Mouse (Mus musculus) kidney, postnatal 0 days (tissue): ENCODE results near the gene Gm9573. TPM values are rescaled to one million over a fixed set of nuclear protein-coding genes. Genes with fewer than 3 reads are reported as not detected.

Experiments used
- ATAC-seq: fragments of 200-750 bp; cut with Nextera tagmentation; replicated peaks from 2 replicates; pipeline ENCODE4 v1.8.0; 2017; ENCODE audit warnings: low read depth, moderate number of reproducible peaks, moderate TSS enrichment, moderate library complexity; ENCODE audit not compliant: low FRiP score
- DNase-seq: peaks from one replicate; pipeline ENCODE4 v3.0.0-alpha.2; 2016; ENCODE audit warnings: low spot score
- H3K27ac ChIP-seq: fragments of 300-500 bp; sonication (generic); 2 replicates; pipeline ENCODE4 v1.5.1; 2014; ENCODE audit warnings: mild to moderate bottlenecking
- H3K27me3 ChIP-seq: fragments of 300-500 bp; sonication (generic); 2 replicates; pipeline ENCODE4 v1.6.1; 2014; ENCODE audit warnings: low read length, mixed read lengths; ENCODE audit not compliant: insufficient read depth
- H3K36me3 ChIP-seq: fragments of 300-500 bp; sonication (generic); 2 replicates; pipeline ENCODE4 v1.6.1; 2014; ENCODE audit warnings: low read length, mixed read lengths; ENCODE audit not compliant: insufficient read depth
- H3K4me1 ChIP-seq: fragments of 300-500 bp; sonication (generic); replicated peaks from 2 replicates; pipeline ENCODE4 v1.6.1; 2014; ENCODE audit warnings: antibody characterized with exemption, low read length, mixed read lengths; ENCODE audit not compliant: insufficient read depth
- H3K4me2 ChIP-seq: fragments of 300-500 bp; sonication (generic); 2 replicates; pipeline ENCODE4 v1.6.1; 2014; ENCODE audit warnings: mild to moderate bottlenecking, low read length, moderate library complexity, mixed read lengths
- H3K4me3 ChIP-seq: fragments of 300-500 bp; sonication (generic); replicated peaks from 2 replicates; pipeline ENCODE4 v1.5.1; 2014; ENCODE audit warnings: low read depth, low read length
- H3K9ac ChIP-seq: fragments of 300-500 bp; sonication (generic); 2 replicates; pipeline ENCODE4 v1.6.1; 2014; ENCODE audit warnings: low read depth, low read length
- H3K9me3 ChIP-seq: fragments of 300-500 bp; sonication (generic); replicated peaks from 2 replicates; pipeline ENCODE4 v1.6.1; 2016; ENCODE audit warnings: low read length, inconsistent platforms, mixed read lengths
- CTCF ChIP-seq: IDR thresholded peaks from 2 replicates; pipeline ENCODE4 v1.5.1; 2016; ENCODE audit warnings: antibody characterized with exemption, low read depth, mild to moderate bottlenecking, moderate library complexity
- whole genome bisulfite sequencing: fragments of 180-500 bp; shearing (Covaris S2); extraction: QIAGEN DNeasy Blood & Tissue Kit; methylation state at CpG from one replicate; pipeline ENCODE4 v1.1.7; 2014; 5-methylcytosine and 5-hydroxymethylcytosine counted together
- polyA plus RNA-seq: library from polyadenylated mRNA; unstranded; fragments of >200 nt; fragmentation: Nextera tagmentation; extraction: Ambion mirVana; gene quantifications from 2 replicates; pipeline ENCODE4 v1.2.1, GENCODE M21; 2015

Gene Gm9573
- polyA plus RNA-seq, 1 experiment from 2014 or later = not detected

DNA sequence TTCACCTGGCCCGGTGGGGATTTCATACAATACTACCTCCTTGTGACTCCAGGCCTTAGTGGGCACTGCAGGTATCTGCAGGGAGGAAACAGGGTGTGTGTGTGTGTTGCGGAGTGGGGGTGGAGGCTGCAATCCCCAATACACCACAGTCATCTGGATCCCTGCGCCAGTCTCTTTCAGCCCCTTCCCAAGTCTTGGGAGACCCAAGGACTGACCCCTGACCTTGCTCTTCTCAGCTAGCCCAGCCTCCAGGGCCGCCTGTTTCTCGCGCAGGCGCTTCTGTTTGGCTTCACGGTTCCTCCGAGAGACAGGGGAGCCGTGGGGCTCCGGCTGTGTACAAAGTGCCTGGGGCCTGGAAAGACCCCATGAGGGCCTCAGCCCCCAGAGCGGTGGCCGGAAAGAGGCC lies 40.4 kb upstream of the Gm9573 start:
- Histone ChIP-seq H3K9me3 (no peaks in the 10 kb centered on the region), H3K9ac (peak overlapping the region; percentile 77), H3K27me3 (no peaks in the 10 kb centered on the region), H3K4me3 (peak overlapping the region; percentile 64), H3K4me2 (peak overlapping the region; percentile 95), H3K4me1 (peaks cover 12% of the 10 kb centered on the region), H3K36me3 (peaks cover 15% of the 10 kb centered on the region; the same call in 1 of the 2 replicates), H3K27ac (peak overlapping the region; percentile 87)
- DNase-seq (peak; percentile 31), ATAC-seq (no peak; the same call in none of the 2 replicates)
- TF ChIP-seq CTCF = no peak
- 3% methylated on average over 13 of the region's 13 CpGs for WGBS

- Histone ChIP-seq H3K36me3 (peaks cover 24% of the 10 kb centered on the region; the same call in 1 of the 2 replicates), H3K9ac (no peak overlapping the region), H3K27ac (no peak overlapping the region)
Measured at GRCm38 (mm10) chr17:35665957-35666515, 39.6 kb upstream of the Gm9573 start.

DNA sequence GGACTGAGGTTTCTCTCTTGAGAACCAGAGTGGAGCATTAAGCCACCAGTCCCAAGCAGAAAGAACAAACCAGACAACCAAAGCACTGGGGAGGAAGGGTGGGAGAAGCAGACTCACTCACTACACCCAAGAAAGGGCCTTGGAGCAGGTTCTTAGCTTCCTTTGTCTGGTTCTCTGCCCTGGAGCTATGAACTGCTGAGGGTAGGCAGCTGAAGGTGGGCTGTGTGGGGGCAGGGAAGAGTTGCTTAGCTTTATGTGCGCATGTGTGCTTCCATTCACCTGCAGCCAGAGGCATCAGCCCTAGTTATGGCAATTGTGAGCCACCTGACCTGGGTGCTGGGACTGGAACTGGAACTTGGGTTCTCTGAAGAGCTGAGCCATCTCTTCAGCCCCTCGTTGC lies 26.6 kb upstream of the Gm9573 start:
- Histone ChIP-seq H3K4me2 (no peak overlapping the region), H3K4me1 (peaks cover 6% of the 10 kb centered on the region; the same call in 1 of the 2 replicates), H3K27me3 (no peaks in the 10 kb centered on the region), H3K27ac (peak overlapping the region; percentile 64; the same call in 1 of the 2 replicates), H3K9ac (no peak overlapping the region), H3K4me3 (no peak overlapping the region), H3K9me3 (no peaks in the 10 kb centered on the region), H3K36me3 (peaks cover 23% of the 10 kb centered on the region; the same call in 1 of the 2 replicates)
- DNase-seq (no peak), ATAC-seq (no peak)
- no peak for TF ChIP-seq CTCF
- WGBS = 78% methylated on average over 2 of the region's 2 CpGs

More at GRCm38 (mm10) chr17:35665957-35666515, 39.6 kb upstream of the Gm9573 start:
- no peaks in the 10 kb centered on the region for H3K27me3 ChIP-seq
- WGBS = 77% methylated on average over 17 of the region's 17 CpGs
- peak; percentile 71 for TF ChIP-seq CTCF
- ATAC-seq (no peak), DNase-seq (peak; percentile 67)
- H3K4me2 ChIP-seq = peak overlapping the region; percentile 95; the same call in 1 of the 2 replicates
- peaks cover 12% of the 10 kb centered on the region for H3K4me1 ChIP-seq
- no peak overlapping the region for H3K4me3 ChIP-seq
- no peaks in the 10 kb centered on the region for H3K9me3 ChIP-seq

DNA sequence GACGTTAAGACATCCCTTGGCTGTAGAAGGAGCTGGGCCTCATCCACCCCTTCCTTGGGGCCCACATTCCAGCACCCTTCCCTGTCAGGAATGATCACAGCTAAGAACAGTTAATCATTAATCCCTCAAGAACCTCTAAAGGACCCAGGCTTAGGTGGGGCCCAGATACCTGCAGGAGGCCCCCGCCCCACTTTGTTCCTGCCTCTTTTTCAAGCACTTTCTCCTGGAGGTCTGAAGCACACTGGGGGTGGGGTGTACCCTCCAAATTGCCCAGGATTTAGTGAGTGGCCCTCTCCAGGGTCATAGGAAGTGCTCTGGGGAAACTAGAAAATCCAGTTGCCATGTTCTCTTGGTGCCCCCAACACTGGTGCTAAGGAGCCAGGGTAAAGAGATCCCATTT lies 23.0 kb upstream of the Gm9573 start:
- H3K9ac ChIP-seq = no peak overlapping the region
- H3K4me1 ChIP-seq = peaks cover 6% of the 10 kb centered on the region; the same call in 1 of the 2 replicates
- H3K27ac ChIP-seq = peak overlapping the region; percentile 84
- peak; percentile 76 for ATAC-seq
- no peak for DNase-seq
- no peak overlapping the region for H3K4me3 ChIP-seq
- no peak overlapping the region for H3K4me2 ChIP-seq
- 48% methylated on average over 2 of the region's 2 CpGs for WGBS
- no peaks in the 10 kb centered on the region for H3K27me3 ChIP-seq
- no peaks in the 10 kb centered on the region for H3K9me3 ChIP-seq
- no peaks in the 10 kb centered on the region for H3K36me3 ChIP-seq
- TF ChIP-seq CTCF = no peak

DNA sequence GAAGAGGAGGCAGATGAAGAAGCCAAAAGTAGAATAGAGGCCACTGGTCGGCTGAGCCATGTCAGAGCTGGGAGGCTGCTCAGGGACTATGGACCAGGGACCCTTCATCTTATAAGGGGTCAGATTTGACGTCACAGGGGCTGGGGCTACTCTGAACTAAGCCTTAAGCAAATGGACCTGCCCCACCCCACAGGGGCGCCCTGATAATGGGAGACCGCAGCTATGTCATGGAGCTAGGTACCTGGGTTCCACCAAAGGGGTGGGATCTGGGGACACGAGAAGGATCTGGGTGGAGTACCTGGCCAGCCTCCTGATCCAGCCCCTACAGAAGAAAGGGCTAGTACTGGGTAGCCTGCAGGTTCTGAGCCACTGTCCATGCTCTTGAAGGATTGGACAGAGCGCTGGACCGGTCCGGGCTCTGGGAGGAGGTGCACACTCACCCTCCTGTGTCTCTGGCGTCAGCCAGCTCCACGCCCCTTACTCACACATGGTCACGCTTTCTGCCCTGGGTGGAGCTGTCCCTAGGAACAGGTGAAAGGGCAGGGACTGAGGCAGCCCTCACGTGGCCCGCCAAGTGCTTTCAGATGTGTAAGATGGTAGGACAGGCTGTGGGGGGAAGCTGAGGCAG lies 17.3 kb upstream of the Gm9573 start, which contains the start of gene Mucl3:
Mucl3 (minus strand) TSS at position 87 of the 628 bp plus-strand sequence.
- WGBS = 61% methylated on average over 13 of the region's 13 CpGs
- H3K4me1 ChIP-seq = no peaks in the 10 kb centered on the region
- DNase-seq (no peak), ATAC-seq (peak; percentile 23; the same call in 1 of the 2 replicates)
- no peak for TF ChIP-seq CTCF
- H3K4me2 ChIP-seq = no peak within 1 kb of the TSS
- no peak within 1 kb of the TSS for H3K4me3 ChIP-seq
- H3K36me3 ChIP-seq = no peaks in the 10 kb centered on the region
- no peak within 1 kb of the TSS for H3K27ac ChIP-seq
- no peak within 1 kb of the TSS for H3K9ac ChIP-seq
- H3K9me3 ChIP-seq = no peaks in the 10 kb centered on the region
- no peaks in the 10 kb centered on the region for H3K27me3 ChIP-seq

DNA sequence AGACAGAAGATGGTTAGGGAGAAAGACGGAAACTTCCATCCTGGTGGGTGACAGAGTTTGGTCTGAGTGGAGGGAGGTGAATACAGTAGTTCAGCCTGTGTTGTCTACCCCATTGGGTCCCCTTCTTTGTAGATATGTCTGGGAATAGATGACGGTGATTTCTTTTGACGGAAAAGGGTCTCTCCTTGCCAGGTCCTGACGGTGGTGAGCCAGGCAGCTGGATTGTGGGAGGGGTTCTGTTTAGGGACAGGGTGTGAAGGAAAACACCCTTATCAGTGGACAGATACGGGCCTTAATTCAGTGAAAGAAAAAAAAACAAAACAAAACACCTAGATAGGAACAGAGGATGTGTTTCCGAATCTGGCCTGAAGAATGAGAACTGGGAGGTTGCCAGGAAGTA lies 12.9 kb upstream of the Gm9573 start:
- H3K27me3 ChIP-seq = no peaks in the 10 kb centered on the region
- H3K4me1 ChIP-seq = no peaks in the 10 kb centered on the region
- no peaks in the 10 kb centered on the region for H3K36me3 ChIP-seq
- H3K4me2 ChIP-seq = no peak overlapping the region
- H3K9ac ChIP-seq = no peak overlapping the region
- 72% methylated on average over 6 of the region's 6 CpGs for whole genome bisulfite sequencing
- ATAC-seq = no peak
- H3K27ac ChIP-seq = no peak overlapping the region
- no peak for DNase-seq
- no peak overlapping the region for H3K4me3 ChIP-seq
- no peaks in the 10 kb centered on the region for H3K9me3 ChIP-seq
- no peak for TF ChIP-seq CTCF
